Mouse (Mus musculus): ENCODE results near the gene Gadd45a. TPM values are rescaled to one million over a fixed set of nuclear protein-coding genes. Genes with fewer than 3 reads are reported as not detected.
"Not testable (repeated sequence)": the region's sequence is repeated elsewhere in the genome, so short reads cannot be mapped to it uniquely, and the experiment has no call there.

Gene Gadd45a
- polyA plus RNA-seq, 1 experiment from 2014 or later, result 29.3 TPM

DNA sequence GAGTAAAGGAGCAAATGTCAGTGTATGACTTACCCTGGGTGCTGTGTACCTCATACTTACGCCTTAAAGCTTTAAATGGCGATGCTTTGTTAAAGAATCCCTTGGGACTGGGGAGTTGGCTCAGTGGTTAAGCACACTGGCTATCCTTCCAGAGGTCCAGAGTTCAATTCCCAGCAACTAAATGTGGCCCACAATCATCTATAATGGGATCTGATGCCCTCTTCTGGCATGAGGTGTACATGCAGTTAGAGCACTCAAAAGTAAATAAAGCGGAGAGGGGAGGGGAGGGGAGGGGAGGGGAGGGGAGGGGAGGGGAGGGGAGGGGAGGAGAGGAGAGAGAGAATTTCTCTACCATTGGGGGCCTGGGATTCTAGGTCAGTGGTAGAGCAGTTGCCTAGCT is 1.7 kb upstream of the Gadd45a start:
- no peak overlapping the region for H3K4me2 ChIP-seq (replicated peaks; ENCODE audit: low read depth, low read length)
- no peaks in the 10 kb centered on the region for H3K9me3 ChIP-seq (ENCODE audit: control insufficient read depth, low read length)
- no peak overlapping the region for H3K4me3 ChIP-seq (ENCODE audit: low read length)
- H3K9ac ChIP-seq (ENCODE audit: low read depth, low read length), result no peak overlapping the region
- H3K36me3 ChIP-seq (ENCODE audit: control insufficient read depth, insufficient read depth, low read length), result no peaks in the 10 kb centered on the region
- no peak overlapping the region for H3K27ac ChIP-seq (ENCODE audit: low read depth, low read length)
- 96% methylated on average over 2 of the region's 3 CpGs for whole genome bisulfite sequencing
- H3K27me3 ChIP-seq (ENCODE audit: control insufficient read depth, insufficient read depth, low read length), result no peaks in the 10 kb centered on the region
- ATAC-seq (ENCODE audit: low FRiP score, low TSS enrichment), result no peak
- 0 out of 2 replicates have a peak, but pooled peaks cover 3% of the 10 kb centered on the region for H3K4me1 ChIP-seq (ENCODE audit: control insufficient read depth, insufficient read depth, low read length)

DNA sequence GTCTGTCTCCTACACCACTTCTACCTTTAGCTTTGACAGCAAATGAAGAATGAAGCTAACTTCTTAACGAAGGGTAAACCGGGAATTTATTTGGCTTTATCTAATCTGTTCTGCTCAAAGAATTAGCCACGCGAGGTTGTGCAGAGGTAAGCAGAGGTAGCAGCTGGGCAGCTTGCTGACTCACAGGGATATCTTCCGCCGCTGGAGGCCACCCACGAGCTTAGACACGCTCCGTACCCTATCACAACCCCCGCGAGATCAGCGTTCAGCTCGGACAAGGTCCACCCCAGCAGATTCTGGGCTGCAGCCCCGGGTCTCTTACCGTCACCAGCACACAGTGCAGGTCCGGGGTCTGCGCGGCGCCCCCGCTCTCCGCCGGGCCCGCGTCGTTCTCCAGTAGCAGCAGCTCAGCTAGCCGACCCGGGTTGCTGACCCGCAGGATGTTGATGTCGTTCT is 873 bp downstream of the Gadd45a start:
- peak; percentile 77 for ATAC-seq (ENCODE audit: low FRiP score, low TSS enrichment)
- Histone ChIP-seq H3K36me3 (ENCODE audit: control insufficient read depth, insufficient read depth, low read length) (no peaks in the 10 kb centered on the region), H3K27me3 (ENCODE audit: control insufficient read depth, insufficient read depth, low read length) (no peaks in the 10 kb centered on the region), H3K27ac (ENCODE audit: low read depth, low read length) (peak overlapping the region; percentile 94), H3K9ac (ENCODE audit: low read depth, low read length) (peak overlapping the region; percentile 86), H3K9me3 (ENCODE audit: control insufficient read depth, low read length) (no peaks in the 10 kb centered on the region), H3K4me2 (replicated peaks; ENCODE audit: low read depth, low read length) (peak overlapping the region; percentile 84), H3K4me1 (ENCODE audit: control insufficient read depth, insufficient read depth, low read length) (0 out of 2 replicates have a peak, but pooled peaks cover 3% of the 10 kb centered on the region), H3K4me3 (ENCODE audit: low read length) (peak overlapping the region; percentile 89)
- whole genome bisulfite sequencing, result 0% methylated on average over 29 of the region's 29 CpGs

DNA sequence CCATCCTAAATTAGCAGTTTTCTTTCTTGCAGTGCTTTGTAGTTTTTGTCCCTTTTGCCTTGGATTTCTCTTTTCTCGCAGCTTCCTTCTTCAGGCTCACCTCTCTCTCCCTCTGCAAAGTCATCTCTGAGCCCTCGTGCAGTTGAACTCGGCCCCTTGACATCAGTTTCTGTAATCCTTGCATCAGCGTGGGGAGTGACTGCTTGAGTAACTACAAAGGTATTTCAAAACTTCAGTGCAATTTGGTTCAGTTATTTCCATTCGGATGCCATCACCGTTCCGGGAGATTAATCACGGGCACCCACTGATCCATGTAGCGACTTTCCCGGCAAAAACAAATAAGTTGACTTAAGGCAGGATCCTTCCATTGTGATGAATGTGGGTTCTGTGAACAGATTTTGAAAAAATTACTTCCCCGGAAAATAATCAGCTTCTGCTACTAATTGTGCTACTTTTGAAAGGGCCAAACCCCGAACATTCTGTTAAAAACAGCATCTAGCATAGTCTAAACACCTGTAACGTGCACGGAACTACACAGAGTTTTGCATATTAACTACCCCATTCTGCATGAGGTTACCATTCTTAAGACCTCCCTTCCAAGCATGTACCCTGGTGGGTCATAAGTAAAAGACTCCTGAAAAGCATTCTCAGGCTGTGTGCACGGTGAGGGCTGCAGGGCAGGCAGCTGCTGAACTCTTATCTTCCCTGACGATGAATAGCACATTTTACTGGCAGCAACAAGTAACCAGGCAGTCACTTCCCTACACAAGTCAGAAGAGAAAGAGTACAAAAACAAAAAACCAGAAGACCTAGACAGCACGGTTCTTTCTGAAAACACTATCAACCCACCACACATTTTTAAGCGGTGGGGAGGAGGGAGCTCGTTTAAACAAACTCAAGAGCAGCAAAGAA is 1.6 kb downstream of the Gadd45a start:
- 9% methylated on average over 19 of the region's 19 CpGs for WGBS
- no peaks in the 10 kb centered on the region for H3K27me3 ChIP-seq (ENCODE audit: control insufficient read depth, insufficient read depth, low read length)

DNA sequence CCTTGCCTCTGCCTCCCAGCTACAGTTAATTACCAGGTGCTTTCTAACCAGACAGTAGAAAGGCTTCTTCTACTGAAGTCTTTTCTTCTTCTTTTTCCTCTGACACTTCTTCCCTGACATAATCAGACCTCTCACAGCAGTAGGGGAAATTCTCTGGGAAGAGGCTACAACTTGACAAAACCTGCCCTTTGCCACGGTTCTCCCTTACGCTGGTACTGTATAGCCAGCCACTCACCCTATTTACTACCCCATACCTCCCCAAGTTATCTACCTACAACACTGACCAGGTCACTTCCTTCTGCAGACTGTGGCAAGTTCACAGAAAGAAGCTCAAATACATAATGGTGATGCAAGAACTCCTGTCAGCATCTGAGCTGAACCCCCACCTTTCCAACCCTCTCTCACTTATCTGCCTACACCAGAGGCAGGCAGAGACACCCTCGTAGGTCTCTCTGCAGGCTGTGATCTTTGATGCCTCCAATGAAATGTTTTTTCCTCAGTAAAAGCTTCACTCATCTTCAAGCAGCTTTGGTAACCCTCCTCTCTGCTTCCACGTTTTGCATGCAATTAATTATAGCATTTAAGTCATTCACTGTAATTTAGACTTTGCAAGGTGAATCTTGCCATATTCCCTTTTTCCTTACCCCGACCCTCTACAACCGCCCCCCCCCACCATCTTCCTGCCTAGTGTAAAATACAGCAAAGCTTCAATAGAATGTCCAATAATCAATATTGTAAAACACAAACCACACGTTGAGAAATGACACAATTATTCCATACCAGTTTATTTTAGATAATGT is 2.7 kb downstream of the Gadd45a start:
- Histone ChIP-seq H3K4me2 (replicated peaks; ENCODE audit: low read depth, low read length) (no peak overlapping the region), H3K9me3 (ENCODE audit: control insufficient read depth, low read length) (no peaks in the 10 kb centered on the region), H3K27ac (ENCODE audit: low read depth, low read length) (no peak overlapping the region), H3K4me1 (ENCODE audit: control insufficient read depth, insufficient read depth, low read length) (0 out of 2 replicates have a peak, but pooled peaks cover 3% of the 10 kb centered on the region), H3K27me3 (ENCODE audit: control insufficient read depth, insufficient read depth, low read length) (no peaks in the 10 kb centered on the region), H3K9ac (ENCODE audit: low read depth, low read length) (no peak overlapping the region), H3K36me3 (ENCODE audit: control insufficient read depth, insufficient read depth, low read length) (no peaks in the 10 kb centered on the region), H3K4me3 (ENCODE audit: low read length) (no peak overlapping the region; the same call in 1 of the 2 replicates)
- 54% methylated on average over 7 of the region's 7 CpGs for WGBS
- ATAC-seq (ENCODE audit: low FRiP score, low TSS enrichment), result no peak

More for the DNA sequence above, 1.6 kb downstream of the Gadd45a start:
- Histone ChIP-seq H3K9me3 (ENCODE audit: control insufficient read depth, low read length) (no peaks in the 10 kb centered on the region), H3K36me3 (ENCODE audit: control insufficient read depth, insufficient read depth, low read length) (no peaks in the 10 kb centered on the region), H3K4me2 (replicated peaks; ENCODE audit: low read depth, low read length) (peak overlapping the region; percentile 84), H3K4me1 (ENCODE audit: control insufficient read depth, insufficient read depth, low read length) (0 out of 2 replicates have a peak, but pooled peaks cover 3% of the 10 kb centered on the region), H3K9ac (ENCODE audit: low read depth, low read length) (peak overlapping the region; percentile 86; the same call in 1 of the 2 replicates), H3K4me3 (ENCODE audit: low read length) (peak overlapping the region; percentile 89), H3K27ac (ENCODE audit: low read depth, low read length) (peak overlapping the region; percentile 94)
- no peak for ATAC-seq (ENCODE audit: low FRiP score, low TSS enrichment)

DNA sequence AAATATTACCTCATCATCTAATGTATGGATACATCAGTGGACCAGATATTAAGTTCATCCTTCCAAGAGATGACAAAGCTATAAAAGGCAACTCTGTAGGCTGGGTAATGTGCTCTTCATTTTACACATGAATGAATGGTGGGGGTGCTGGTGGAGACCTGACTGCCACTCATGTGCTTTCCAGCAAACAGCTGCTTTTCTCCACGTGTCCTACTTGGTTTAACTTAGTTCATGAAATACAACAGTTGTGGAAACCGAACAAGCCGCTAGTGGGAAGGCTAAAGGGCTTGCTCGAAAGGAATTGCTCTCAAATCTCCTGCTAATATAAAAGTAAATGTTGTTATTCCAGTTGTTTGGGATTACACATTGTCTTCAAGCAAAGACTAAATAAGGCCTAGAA is 3.7 kb downstream of the Gadd45a start:
- 71% methylated on average over 4 of the region's 4 CpGs for WGBS
- Histone ChIP-seq H3K27me3 (ENCODE audit: control insufficient read depth, insufficient read depth, low read length) (no peaks in the 10 kb centered on the region), H3K9ac (ENCODE audit: low read depth, low read length) (no peak overlapping the region)

DNA sequence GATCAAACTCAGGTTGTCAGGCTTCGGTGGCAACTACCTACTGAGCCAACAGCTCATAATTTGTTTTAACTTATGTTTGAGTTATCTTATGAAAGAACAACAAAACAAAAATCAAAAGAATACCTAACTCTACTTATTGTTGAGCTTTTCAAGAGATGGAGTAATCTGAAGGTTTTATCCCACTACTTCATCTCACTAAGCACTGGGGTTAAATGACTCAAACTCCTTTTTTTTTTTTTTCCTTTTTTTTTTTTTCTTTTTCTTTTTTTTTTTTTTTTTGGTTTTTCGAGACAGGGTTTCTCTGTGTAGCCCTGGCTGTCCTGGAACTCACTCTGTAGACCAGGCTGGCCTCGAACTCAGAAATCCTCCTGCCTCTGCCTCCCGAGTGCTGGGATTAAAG is 4.3 kb downstream of the Gadd45a start:
- H3K4me1 ChIP-seq (ENCODE audit: control insufficient read depth, insufficient read depth, low read length); H3K27ac ChIP-seq (ENCODE audit: low read depth, low read length); H3K4me2 ChIP-seq (replicated peaks; ENCODE audit: low read depth, low read length); H3K9me3 ChIP-seq (ENCODE audit: control insufficient read depth, low read length); H3K27me3 ChIP-seq (ENCODE audit: control insufficient read depth, insufficient read depth, low read length); H3K9ac ChIP-seq (ENCODE audit: low read depth, low read length); H3K36me3 ChIP-seq (ENCODE audit: control insufficient read depth, insufficient read depth, low read length); ATAC-seq (ENCODE audit: low FRiP score, low TSS enrichment); H3K4me3 ChIP-seq (ENCODE audit: low read length): not testable (repeated sequence)
- 88% methylated on average over 3 of the region's 4 CpGs for WGBS

More for the DNA sequence above, 3.7 kb downstream of the Gadd45a start:
- H3K4me3 ChIP-seq (ENCODE audit: low read length), result no peak overlapping the region
- no peak for ATAC-seq (ENCODE audit: low FRiP score, low TSS enrichment)
- H3K4me1 ChIP-seq (ENCODE audit: control insufficient read depth, insufficient read depth, low read length), result 0 out of 2 replicates have a peak, but pooled peaks cover 3% of the 10 kb centered on the region
- H3K36me3 ChIP-seq (ENCODE audit: control insufficient read depth, insufficient read depth, low read length), result no peaks in the 10 kb centered on the region
- no peaks in the 10 kb centered on the region for H3K9me3 ChIP-seq (ENCODE audit: control insufficient read depth, low read length)
- H3K27ac ChIP-seq (ENCODE audit: low read depth, low read length), result no peak overlapping the region
- H3K4me2 ChIP-seq (replicated peaks; ENCODE audit: low read depth, low read length), result no peak overlapping the region

DNA sequence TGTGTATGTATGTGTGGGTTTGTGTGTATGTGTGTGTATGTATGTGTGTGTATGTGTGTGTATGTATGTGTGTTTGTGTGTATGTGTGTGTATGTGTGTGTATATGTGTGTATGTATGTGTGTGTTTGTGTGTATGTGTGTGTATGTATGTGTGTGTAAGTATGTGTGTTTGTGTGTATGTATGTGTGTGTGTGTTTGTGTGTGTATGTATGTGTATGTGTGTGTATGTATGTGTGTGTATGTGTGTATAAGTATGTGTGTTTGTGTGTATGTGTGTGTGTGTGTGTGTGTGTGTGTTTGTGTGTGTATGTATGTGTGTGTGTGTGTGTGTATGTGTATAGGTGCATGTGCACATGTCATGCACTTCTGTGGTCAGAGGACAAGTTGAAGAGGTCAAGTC is 4.7 kb downstream of the Gadd45a start:
- not testable (repeated sequence) for H3K4me3 ChIP-seq (ENCODE audit: low read length); H3K4me1 ChIP-seq (ENCODE audit: control insufficient read depth, insufficient read depth, low read length); H3K27me3 ChIP-seq (ENCODE audit: control insufficient read depth, insufficient read depth, low read length); H3K27ac ChIP-seq (ENCODE audit: low read depth, low read length); H3K9ac ChIP-seq (ENCODE audit: low read depth, low read length); ATAC-seq (ENCODE audit: low FRiP score, low TSS enrichment); H3K36me3 ChIP-seq (ENCODE audit: control insufficient read depth, insufficient read depth, low read length); H3K4me2 ChIP-seq (replicated peaks; ENCODE audit: low read depth, low read length); H3K9me3 ChIP-seq (ENCODE audit: control insufficient read depth, low read length)

DNA sequence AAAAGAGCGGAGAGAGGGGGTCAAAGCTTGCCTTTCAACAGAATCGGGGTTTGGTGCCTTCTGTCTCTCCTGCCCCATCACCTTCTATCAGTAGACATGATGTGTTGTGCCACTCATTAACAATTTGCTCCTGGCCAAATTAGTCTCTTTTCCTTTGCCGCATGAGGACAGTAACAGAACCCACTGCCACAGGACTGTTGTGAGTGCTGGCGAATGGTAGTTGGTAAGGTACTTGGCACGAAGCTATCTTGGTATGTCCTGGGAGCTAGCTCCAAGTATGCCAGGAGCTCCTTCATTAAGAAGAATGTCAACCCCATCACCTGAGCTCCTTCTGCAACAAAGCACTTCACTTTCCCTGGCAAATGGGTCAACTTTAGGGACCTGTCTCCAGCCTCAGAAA is 6.4 kb downstream of the Gadd45a start:
- H3K9me3 ChIP-seq (ENCODE audit: control insufficient read depth, low read length), result no peaks in the 10 kb centered on the region
- WGBS, result 69% methylated on average over 5 of the region's 5 CpGs
- no peak overlapping the region for H3K9ac ChIP-seq (ENCODE audit: low read depth, low read length)
- H3K27ac ChIP-seq (ENCODE audit: low read depth, low read length), result no peak overlapping the region
- 0 out of 2 replicates have a peak, but pooled peaks cover 3% of the 10 kb centered on the region for H3K4me1 ChIP-seq (ENCODE audit: control insufficient read depth, insufficient read depth, low read length)
- no peak overlapping the region for H3K4me3 ChIP-seq (ENCODE audit: low read length)
- no peak overlapping the region for H3K4me2 ChIP-seq (replicated peaks; ENCODE audit: low read depth, low read length)
- H3K27me3 ChIP-seq (ENCODE audit: control insufficient read depth, insufficient read depth, low read length), result no peaks in the 10 kb centered on the region
- H3K36me3 ChIP-seq (ENCODE audit: control insufficient read depth, insufficient read depth, low read length), result no peaks in the 10 kb centered on the region
- no peak for ATAC-seq (ENCODE audit: low FRiP score, low TSS enrichment)

All from kidney, embryonic 14.5 days (tissue).